Mouse (Mus musculus) forebrain, embryonic 14.5 days (tissue): ENCODE measurements around the gene Spcs2. TPM values are rescaled to one million over a fixed set of nuclear protein-coding genes. Genes with fewer than 3 reads are reported as not detected.
A peak's percentile ranks its signal among the peaks of the same experiment; 100 is the strongest.

Experiments used
- ATAC-seq: fragments of 200-750 bp; cut with Nextera tagmentation; 2 replicates; pipeline ENCODE4 v1.8.0; 2017; ENCODE audit warnings: mild to moderate bottlenecking, moderate library complexity
- DNase-seq: peaks from one replicate; pipeline ENCODE4 v3.0.0-alpha.2; 2015; ENCODE audit warnings: low spot score
- H3K27ac ChIP-seq: fragments of 300-500 bp; sonication (generic); 2 replicates; pipeline ENCODE4 v1.5.1; 2014; ENCODE audit warnings: low read depth, mild to moderate bottlenecking, control low read depth, low read length, moderate library complexity
- H3K27me3 ChIP-seq: fragments of 300-500 bp; sonication (generic); replicated peaks from 2 replicates; pipeline ENCODE4 v1.6.1; 2014; ENCODE audit warnings: low read length, control low read depth, mixed read lengths; ENCODE audit not compliant: control insufficient read depth, insufficient read depth
- H3K36me3 ChIP-seq: fragments of 300-500 bp; sonication (generic); 2 replicates; pipeline ENCODE4 v1.6.1; 2014; ENCODE audit warnings: low read length, control low read depth; ENCODE audit not compliant: control insufficient read depth, insufficient read depth
- H3K4me1 ChIP-seq: fragments of 300-500 bp; sonication (generic); 2 replicates; pipeline ENCODE4 v1.6.1; 2014; ENCODE audit warnings: antibody characterized with exemption, low read length, control low read depth; ENCODE audit not compliant: control insufficient read depth, insufficient read depth
- H3K4me2 ChIP-seq: fragments of 300-500 bp; sonication (generic); 2 replicates; pipeline ENCODE4 v1.6.1; 2014; ENCODE audit warnings: mild to moderate bottlenecking, control low read depth, low read length
- H3K4me3 ChIP-seq: fragments of 300-500 bp; sonication (generic); 2 replicates; pipeline ENCODE4 v1.5.1; 2014; ENCODE audit warnings: low read depth, low read length, control low read depth
- H3K9ac ChIP-seq: fragments of 300-500 bp; sonication (generic); 2 replicates; pipeline ENCODE4 v1.6.1; 2014; ENCODE audit warnings: mild to moderate bottlenecking, low read length, control low read depth, moderate library complexity
- H3K9me3 ChIP-seq: fragments of 300-500 bp; sonication (generic); replicated peaks from 2 replicates; pipeline ENCODE4 v1.6.1; 2016; ENCODE audit warnings: low read length, control low read depth, mixed read lengths; ENCODE audit not compliant: control insufficient read depth
- WGBS: fragments of 180-500 bp; shearing (Covaris S2); extraction: QIAGEN DNeasy Blood & Tissue Kit; methylation state at CpG from one replicate; pipeline ENCODE4 v1.1.7; 2014; 5-methylcytosine and 5-hydroxymethylcytosine counted together
- polyA plus RNA-seq: library from polyadenylated mRNA; unstranded; fragments of >200 nt; fragmentation: Nextera tagmentation; extraction: Ambion mirVana; gene quantifications from 2 replicates; pipeline ENCODE4 v1.2.1, GENCODE M21; 2014

Gene Spcs2
- polyA plus RNA-seq, 1 experiment from 2014 or later = 282 TPM

- WGBS = 82% methylated on average over 8 of the region's 8 CpGs
- no peak for DNase-seq
- ATAC-seq = no peak
- Histone ChIP-seq H3K27ac (no peak overlapping the region), H3K4me2 (no peak overlapping the region), H3K36me3 (no peaks in the 10 kb centered on the region), H3K9me3 (no peaks in the 10 kb centered on the region), H3K9ac (no peak overlapping the region), H3K4me1 (no peaks in the 10 kb centered on the region), H3K4me3 (no peak overlapping the region), H3K27me3 (no peaks in the 10 kb centered on the region)
These were observed 59.7 kb downstream of the Spcs2 start for GRCm38 (mm10) chr7:99803535-99803934.

GRCm38 (mm10) chr7:99799118-99799517 lies 64.1 kb downstream of the Spcs2 start:
- WGBS = 85% methylated on average over 7 of the region's 7 CpGs
- H3K9ac ChIP-seq = no peak overlapping the region

DNA sequence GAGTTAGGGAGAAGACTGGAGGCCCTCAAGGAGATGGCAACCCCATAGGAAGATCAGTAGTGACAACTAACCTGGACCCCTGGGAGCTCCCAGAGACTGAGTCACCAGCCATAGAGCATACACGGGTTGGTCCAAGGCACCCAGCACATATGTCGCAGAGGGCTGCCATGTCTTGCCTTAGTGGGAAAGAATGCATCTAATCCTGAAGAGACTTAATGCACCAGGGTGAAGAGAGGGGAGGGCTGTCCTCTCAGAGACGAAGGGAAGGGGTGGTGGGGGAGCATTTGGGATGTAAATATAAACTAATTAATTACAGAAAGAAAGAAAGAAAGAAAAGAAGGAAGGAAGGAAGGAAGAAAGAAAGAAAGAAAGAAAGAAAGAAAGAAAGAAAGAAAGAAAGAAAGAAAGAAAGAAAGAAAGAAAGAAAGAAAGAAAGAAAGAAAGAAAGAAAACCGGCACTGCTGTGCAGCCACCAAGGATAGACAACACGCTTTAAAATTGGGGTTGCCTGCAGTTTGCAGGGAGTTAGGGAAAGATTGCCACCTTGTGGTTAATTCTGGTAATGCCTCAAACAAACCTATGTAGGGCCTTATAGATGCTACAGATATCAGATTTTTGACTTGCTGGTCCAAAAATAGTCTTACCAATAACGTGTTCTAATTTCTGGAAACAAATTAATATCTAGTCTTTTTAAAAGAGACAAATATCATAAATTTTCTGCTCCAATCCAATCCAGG lies 65.2 kb downstream of the Spcs2 start:
- H3K27me3 ChIP-seq = no peaks in the 10 kb centered on the region
- H3K4me1 ChIP-seq = peaks cover 11% of the 10 kb centered on the region
- peak; percentile 94 for DNase-seq
- no peaks in the 10 kb centered on the region for H3K9me3 ChIP-seq
- H3K36me3 ChIP-seq = no peaks in the 10 kb centered on the region
- no peak overlapping the region for H3K4me2 ChIP-seq
- no peak overlapping the region for H3K9ac ChIP-seq
- no peak overlapping the region for H3K27ac ChIP-seq
- 31% methylated on average over 6 of the region's 6 CpGs for WGBS
- peak; percentile 75 for ATAC-seq
- no peak overlapping the region for H3K4me3 ChIP-seq

More at GRCm38 (mm10) chr7:99799118-99799517, 64.1 kb downstream of the Spcs2 start:
- no peak overlapping the region for H3K4me2 ChIP-seq
- H3K27ac ChIP-seq = no peak overlapping the region
- H3K27me3 ChIP-seq = no peaks in the 10 kb centered on the region
- peaks cover 11% of the 10 kb centered on the region for H3K4me1 ChIP-seq
- DNase-seq (no peak), ATAC-seq (no peak)
- no peaks in the 10 kb centered on the region for H3K9me3 ChIP-seq
- H3K36me3 ChIP-seq = no peaks in the 10 kb centered on the region
- no peak overlapping the region for H3K4me3 ChIP-seq

GRCm38 (mm10) chr7:99797261-99797660 lies 66.0 kb downstream of the Spcs2 start:
- H3K4me1 ChIP-seq = peaks cover 11% of the 10 kb centered on the region
- DNase-seq = no peak

DNA sequence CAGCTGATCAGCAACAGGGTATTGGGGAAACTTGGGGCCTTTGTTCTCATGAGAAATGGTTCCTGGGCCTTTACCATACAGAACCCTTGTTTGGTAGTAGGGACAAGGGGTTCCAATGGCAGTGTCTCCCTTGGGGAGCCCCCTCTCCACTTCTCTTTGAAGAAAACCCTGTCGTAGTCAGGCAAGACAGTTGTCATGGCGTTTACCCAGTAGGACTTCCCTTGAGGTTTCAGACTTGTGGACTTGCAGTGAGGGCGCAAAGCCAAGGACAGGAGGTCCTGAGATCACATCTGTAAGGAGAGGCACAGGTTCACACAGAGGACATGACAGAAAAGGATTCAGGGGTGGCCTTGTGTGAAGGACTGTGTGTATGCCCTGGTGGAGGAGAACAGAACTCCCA lies 66.8 kb downstream of the Spcs2 start:
- ATAC-seq (no peak), DNase-seq (no peak)
- H3K9me3 ChIP-seq = no peaks in the 10 kb centered on the region
- no peaks in the 10 kb centered on the region for H3K36me3 ChIP-seq
- H3K27me3 ChIP-seq = no peaks in the 10 kb centered on the region
- no peak overlapping the region for H3K4me2 ChIP-seq
- H3K9ac ChIP-seq = no peak overlapping the region
- H3K4me1 ChIP-seq = peaks cover 11% of the 10 kb centered on the region
- H3K27ac ChIP-seq = no peak overlapping the region
- WGBS = 70% methylated on average over 3 of the region's 3 CpGs
- no peak overlapping the region for H3K4me3 ChIP-seq

More at GRCm38 (mm10) chr7:99797261-99797660, 66.0 kb downstream of the Spcs2 start:
- Histone ChIP-seq H3K4me3 (no peak overlapping the region), H3K9ac (no peak overlapping the region), H3K27me3 (no peaks in the 10 kb centered on the region), H3K27ac (no peak overlapping the region), H3K36me3 (no peaks in the 10 kb centered on the region), H3K4me2 (no peak overlapping the region), H3K9me3 (no peaks in the 10 kb centered on the region)
- ATAC-seq = no peak
- 64% methylated on average over 3 of the region's 3 CpGs for WGBS

- peak overlapping the region; percentile 40 for H3K9ac ChIP-seq
- H3K27ac ChIP-seq = 0 out of 2 replicates have a peak overlapping the region, but pooled peaks have one; percentile 27
- no peaks in the 10 kb centered on the region for H3K36me3 ChIP-seq
- DNase-seq (peak; percentile 80), ATAC-seq (peak; percentile 70)
- H3K27me3 ChIP-seq = no peaks in the 10 kb centered on the region
- H3K4me2 ChIP-seq = peak overlapping the region; percentile 44
- no peaks in the 10 kb centered on the region for H3K9me3 ChIP-seq
- no peak overlapping the region; the same call in 1 of the 2 replicates for H3K4me3 ChIP-seq
- WGBS = 6% methylated on average over 17 of the region's 17 CpGs
- peaks cover 11% of the 10 kb centered on the region for H3K4me1 ChIP-seq
These were observed 67.9 kb downstream of the Spcs2 start for GRCm38 (mm10) chr7:99795192-99795981.

- Histone ChIP-seq H3K36me3 (no peaks in the 10 kb centered on the region), H3K4me3 (no peak overlapping the region), H3K9me3 (no peaks in the 10 kb centered on the region), H3K9ac (no peak overlapping the region), H3K27me3 (no peaks in the 10 kb centered on the region), H3K27ac (no peak overlapping the region), H3K4me1 (peaks cover 11% of the 10 kb centered on the region), H3K4me2 (no peak overlapping the region)
- 60% methylated on average over 2 of the region's 2 CpGs for WGBS
- DNase-seq (no peak), ATAC-seq (no peak)
These were observed 69.2 kb downstream of the Spcs2 start for GRCm38 (mm10) chr7:99794096-99794495.

DNA sequence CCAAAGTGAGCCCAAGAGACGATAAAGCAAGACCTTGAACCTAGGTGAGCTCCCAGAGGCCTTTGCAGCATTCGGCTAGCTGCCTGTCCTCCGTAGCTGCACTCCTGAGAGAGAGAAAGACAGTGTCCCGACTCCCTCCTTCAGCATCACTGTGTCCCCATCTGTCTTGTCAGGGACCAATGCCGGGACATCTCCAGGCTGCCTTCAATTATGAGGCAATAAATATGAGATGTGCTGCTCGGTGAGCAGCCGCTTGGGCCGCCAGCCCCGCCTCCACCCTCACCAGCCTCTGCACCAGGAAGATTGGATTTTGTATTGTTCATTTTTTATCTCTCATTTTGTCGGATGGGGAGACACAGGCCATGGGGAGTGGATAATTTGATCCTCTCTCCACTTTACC lies 72.4 kb downstream of the Spcs2 start:
- 87% methylated on average over 10 of the region's 10 CpGs for WGBS
- ATAC-seq = no peak

GRCm38 (mm10) chr7:99788563-99788962 lies 74.7 kb downstream of the Spcs2 start:
- WGBS = 70% methylated on average over 5 of the region's 5 CpGs
- H3K27ac ChIP-seq = no peak overlapping the region
- DNase-seq (no peak), ATAC-seq (no peak)
- no peak overlapping the region for H3K4me2 ChIP-seq
- no peaks in the 10 kb centered on the region for H3K27me3 ChIP-seq
- H3K4me3 ChIP-seq = no peak overlapping the region
- H3K4me1 ChIP-seq = no peaks in the 10 kb centered on the region
- no peak overlapping the region for H3K9ac ChIP-seq
- no peaks in the 10 kb centered on the region for H3K9me3 ChIP-seq
- no peaks in the 10 kb centered on the region for H3K36me3 ChIP-seq

More for the DNA sequence above, 72.4 kb downstream of the Spcs2 start:
- no peaks in the 10 kb centered on the region for H3K9me3 ChIP-seq
- no peaks in the 10 kb centered on the region for H3K27me3 ChIP-seq
- no peak for DNase-seq
- no peaks in the 10 kb centered on the region for H3K36me3 ChIP-seq
- no peak overlapping the region for H3K9ac ChIP-seq
- peaks cover 10% of the 10 kb centered on the region for H3K4me1 ChIP-seq
- H3K27ac ChIP-seq = no peak overlapping the region
- H3K4me3 ChIP-seq = no peak overlapping the region
- no peak overlapping the region for H3K4me2 ChIP-seq
